Mouse (Mus musculus) myocyte (in vitro differentiated cells): Measurements from ENCODE around the gene Tmx2.

Experiments
- POLR2A ChIP-seq: IDR thresholded peaks from one replicate; pipeline ENCODE4 v1.6.1; 2011; ENCODE audit warnings: low read depth, mild to moderate bottlenecking, control low read depth, moderate library complexity; ENCODE audit not compliant: insufficient read length
- POLR2AphosphoS2 ChIP-seq: IDR thresholded peaks from one replicate; pipeline ENCODE4 v1.6.1; 2011; ENCODE audit warnings: low read depth, control low read depth; ENCODE audit not compliant: insufficient read length

DNA sequence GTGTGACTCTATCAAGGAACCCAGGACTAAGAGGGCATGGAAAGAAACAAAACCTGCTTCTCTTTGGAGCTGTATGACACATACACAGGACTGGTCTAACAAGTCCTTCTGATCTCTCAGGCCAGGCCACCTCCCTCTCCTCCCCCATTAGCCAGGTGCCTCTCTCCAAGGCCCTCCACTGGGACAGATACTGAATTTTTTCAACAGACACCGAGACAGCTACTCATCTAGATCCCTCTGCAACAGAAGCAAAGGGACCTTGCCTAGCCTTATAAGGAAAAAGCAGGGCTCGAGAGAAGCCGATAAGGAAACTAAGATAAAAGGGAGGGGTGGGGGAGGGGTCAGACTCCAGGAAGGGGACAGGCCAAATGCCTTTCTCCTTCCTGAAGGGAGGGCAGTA, 45.9 kb downstream of the Tmx2 start:
- TF ChIP-seq POLR2A (no peak), POLR2AphosphoS2 (no peak)
